ENCODE assay signal across 23 mouse cellular contexts in genomic region chr8:27770296-27770695, GRCm38 (mm10).
A peak's percentile ranks its signal among the peaks of the same experiment; 100 is the strongest.
DNase-seq lines count a peak whose midpoint lies in the region; ATAC-seq and TF ChIP-seq lines count a peak whose summit lies in the region.
"Had no signal": no experiment of that assay in that cellular context is flagged by ENCODE, and none has a peak within 500 bp of the region (broad histone marks: within the 10 kb centered on the region; RNA-seq: fewer than 3 reads in every experiment).

No protein-coding gene starts in this region.

- ATAC-seq in forebrain, embryonic 13.5 days = 0 out of 2 replicates have a peak, but pooled peaks have one; percentile 45
- ATAC-seq in forebrain, embryonic 15.5 days (replicated peaks) = no peak
- no peak for ATAC-seq in hindbrain, embryonic 15.5 days (ENCODE audit: low FRiP score, low read depth)
- no peak for ATAC-seq in hindbrain, embryonic 12.5 days (ENCODE audit: low FRiP score)
- ATAC-seq in midbrain, embryonic 12.5 days (ENCODE audit: low FRiP score, low read depth) = peak; percentile 44
- no peak for ATAC-seq in monocyte, adult 5-6 weeks (replicated peaks; ENCODE audit: insufficient number of reproducible peaks, low FRiP score, low TSS enrichment, poor library complexity, severe bottlenecking)
- ATAC-seq: liver, postnatal 0 days; lung, postnatal 0 days had no signal

- H3K4me3 ChIP-seq in forebrain, embryonic 13.5 days = no peak overlapping the region
- no peak overlapping the region for H3K4me3 ChIP-seq in forebrain, embryonic 15.5 days
- no peak overlapping the region for H3K4me3 ChIP-seq in hindbrain, embryonic 15.5 days
- no peak overlapping the region for H3K4me3 ChIP-seq in hindbrain, embryonic 12.5 days
- no peak overlapping the region for H3K4me3 ChIP-seq in midbrain, embryonic 12.5 days
- H3K4me3 ChIP-seq: embryonic facial prominence, embryonic 12.5 days; layer of hippocampus, adult 2 months; limb, embryonic 12.5 days; neural tube, embryonic 12.5 days had no signal

- H3K36me3 ChIP-seq in forebrain, embryonic 13.5 days (ENCODE audit: poor library complexity, severe bottlenecking) = no peaks in the 10 kb centered on the region
- H3K36me3 ChIP-seq in forebrain, embryonic 15.5 days = no peaks in the 10 kb centered on the region
- H3K36me3 ChIP-seq in hindbrain, embryonic 15.5 days = no peaks in the 10 kb centered on the region
- H3K36me3 ChIP-seq in hindbrain, embryonic 12.5 days = no peaks in the 10 kb centered on the region
- H3K36me3 ChIP-seq in midbrain, embryonic 12.5 days = no peaks in the 10 kb centered on the region
- H3K36me3 ChIP-seq: embryonic facial prominence, embryonic 12.5 days; limb, embryonic 12.5 days; neural tube, embryonic 12.5 days had no signal

- no peak for TF ChIP-seq CTCF in brain, embryonic 14.5 days (IDR thresholded peaks at IDR 0.05; ENCODE audit: borderline replicate concordance, extremely low read depth, insufficient read depth, insufficient read length)

- no peaks in the 10 kb centered on the region for H3K27me3 ChIP-seq in forebrain, embryonic 13.5 days
- no peaks in the 10 kb centered on the region for H3K27me3 ChIP-seq in forebrain, embryonic 15.5 days
- H3K27me3 ChIP-seq in hindbrain, embryonic 15.5 days = no peaks in the 10 kb centered on the region
- H3K27me3 ChIP-seq in hindbrain, embryonic 12.5 days = no peaks in the 10 kb centered on the region
- no peaks in the 10 kb centered on the region for H3K27me3 ChIP-seq in midbrain, embryonic 12.5 days
- H3K27me3 ChIP-seq: embryonic facial prominence, embryonic 12.5 days; limb, embryonic 12.5 days; neural tube, embryonic 12.5 days had no signal

- no peak for TF ChIP-seq POLR2A in brain, embryonic 14.5 days (IDR thresholded peaks at IDR 0.05; ENCODE audit: borderline replicate concordance, extremely low read depth, insufficient read depth, insufficient read length, poor library complexity, severe bottlenecking)

- no peaks in the 10 kb centered on the region for H3K9me3 ChIP-seq in forebrain, embryonic 13.5 days (replicated peaks)
- no peaks in the 10 kb centered on the region for H3K9me3 ChIP-seq in forebrain, embryonic 15.5 days
- H3K9me3 ChIP-seq in hindbrain, embryonic 15.5 days = no peaks in the 10 kb centered on the region
- H3K9me3 ChIP-seq in hindbrain, embryonic 12.5 days (replicated peaks) = no peaks in the 10 kb centered on the region
- H3K9me3 ChIP-seq in midbrain, embryonic 12.5 days = no peaks in the 10 kb centered on the region
- H3K9me3 ChIP-seq: embryonic facial prominence, embryonic 12.5 days; limb, embryonic 12.5 days; neural tube, embryonic 12.5 days had no signal

- H3K9ac ChIP-seq in forebrain, embryonic 13.5 days = no peak overlapping the region
- no peak overlapping the region for H3K9ac ChIP-seq in forebrain, embryonic 15.5 days (replicated peaks)
- H3K9ac ChIP-seq in hindbrain, embryonic 15.5 days = no peak overlapping the region
- no peak overlapping the region for H3K9ac ChIP-seq in hindbrain, embryonic 12.5 days
- H3K9ac ChIP-seq in midbrain, embryonic 12.5 days (replicated peaks) = no peak overlapping the region
- H3K9ac ChIP-seq: embryonic facial prominence, embryonic 12.5 days; limb, embryonic 12.5 days; liver, postnatal 0 days; neural tube, embryonic 12.5 days had no signal

- 80% methylated on average over 6 of the region's 6 CpGs for WGBS in forebrain, embryonic 13.5 days
- WGBS in forebrain, embryonic 15.5 days = 75% methylated on average over 6 of the region's 6 CpGs
- 56% methylated on average over 6 of the region's 6 CpGs for WGBS in hindbrain, embryonic 15.5 days
- WGBS in hindbrain, embryonic 12.5 days = 59% methylated on average over 6 of the region's 6 CpGs
- WGBS in midbrain, embryonic 12.5 days = 51% methylated on average over 6 of the region's 6 CpGs

- no peaks in the 10 kb centered on the region for H3K4me1 ChIP-seq in forebrain, embryonic 13.5 days
- H3K4me1 ChIP-seq in forebrain, embryonic 15.5 days = no peaks in the 10 kb centered on the region
- H3K4me1 ChIP-seq in hindbrain, embryonic 15.5 days (replicated peaks) = no peaks in the 10 kb centered on the region
- H3K4me1 ChIP-seq in hindbrain, embryonic 12.5 days = peaks cover 7% of the 10 kb centered on the region; the same call in 1 of the 2 replicates
- H3K4me1 ChIP-seq in midbrain, embryonic 12.5 days = peaks cover 5% of the 10 kb centered on the region; the same call in 1 of the 2 replicates
- H3K4me1 ChIP-seq: limb, embryonic 12.5 days had no signal

- DNase-seq in brain, embryonic 14.5 days (ENCODE audit: low read depth) = peak; percentile 57
- no peak for DNase-seq in ovary, postnatal 14 days (ENCODE audit: low spot score)
- DNase-seq: adrenal gland, postnatal 25 days; cerebellum, adult 9-11 months; kidney, adult 8-10 months; kidney, postnatal 14 days; liver, postnatal 0 days; thymus, adult 2 months; thymus, postnatal 4 days had no signal

- no peak overlapping the region for H3K4me2 ChIP-seq in forebrain, embryonic 13.5 days
- H3K4me2 ChIP-seq in forebrain, embryonic 15.5 days (replicated peaks) = no peak overlapping the region
- H3K4me2 ChIP-seq in hindbrain, embryonic 15.5 days = 0 out of 2 replicates have a peak overlapping the region, but pooled peaks have one; percentile 13
- H3K4me2 ChIP-seq in hindbrain, embryonic 12.5 days (replicated peaks) = no peak overlapping the region
- peak overlapping the region; percentile 16; the same call in 1 of the 2 replicates for H3K4me2 ChIP-seq in midbrain, embryonic 12.5 days (replicated peaks)
- H3K4me2 ChIP-seq: embryonic facial prominence, embryonic 12.5 days; heart, embryonic 11.5 days; limb, embryonic 12.5 days; liver, embryonic 11.5 days; neural tube, embryonic 12.5 days had no signal

- no peak overlapping the region for H3K27ac ChIP-seq in forebrain, embryonic 13.5 days
- H3K27ac ChIP-seq in forebrain, embryonic 15.5 days (replicated peaks) = no peak overlapping the region
- H3K27ac ChIP-seq in hindbrain, embryonic 15.5 days (replicated peaks) = no peak overlapping the region
- H3K27ac ChIP-seq in hindbrain, embryonic 12.5 days = no peak overlapping the region
- H3K27ac ChIP-seq in midbrain, embryonic 12.5 days (replicated peaks) = no peak overlapping the region
- H3K27ac ChIP-seq: embryonic facial prominence, embryonic 12.5 days; layer of hippocampus, adult 2 months; limb, embryonic 12.5 days; macrophage; neural tube, embryonic 12.5 days had no signal

Comparison
In these comparisons a context has a peak if more than half of its experiments do, and no peak if none do; other contexts are left out.
1. ATAC-seq: peak in forebrain, embryonic 13.5 days (single experiment) and midbrain, embryonic 12.5 days (single experiment); none in forebrain, embryonic 15.5 days (single experiment), hindbrain, embryonic 15.5 days (single experiment), hindbrain, embryonic 12.5 days (single experiment) and monocyte, adult 5-6 weeks (single experiment).
2. H3K4me2 ChIP-seq: peak in hindbrain, embryonic 15.5 days (single experiment) and midbrain, embryonic 12.5 days (single experiment); none in forebrain, embryonic 13.5 days (single experiment), forebrain, embryonic 15.5 days (single experiment) and hindbrain, embryonic 12.5 days (single experiment).